In genomic region chr2:92183613-92184076, GRCm38 (mm10) we compare ENCODE assay signal across 8 mouse cellular contexts.
DNase-seq lines count a peak whose midpoint lies in the region; ATAC-seq and TF ChIP-seq lines count a peak whose summit lies in the region.

No protein-coding gene starts in this region.

- no peaks in the 10 kb centered on the region for H3K27me3 ChIP-seq in embryonic facial prominence, embryonic 12.5 days
- no peaks in the 10 kb centered on the region for H3K27me3 ChIP-seq in kidney, adult 2 months (replicated peaks; ENCODE audit: control insufficient read depth, insufficient read depth, low read length)
- H3K27me3 ChIP-seq in limb, embryonic 11.5 days (ENCODE audit: control insufficient read depth, insufficient read depth, low read length): no peaks in the 10 kb centered on the region
- no peaks in the 10 kb centered on the region for H3K27me3 ChIP-seq in midbrain, embryonic 13.5 days
- H3K27me3 ChIP-seq in small intestine, adult 2 months (ENCODE audit: control insufficient read depth, insufficient read depth, low read length): no peaks in the 10 kb centered on the region

- peak overlapping the region; percentile 90 for H3K9ac ChIP-seq in embryonic facial prominence, embryonic 12.5 days
- H3K9ac ChIP-seq in limb, embryonic 11.5 days (ENCODE audit: low read length): peak overlapping the region; percentile 91
- H3K9ac ChIP-seq in midbrain, embryonic 13.5 days (replicated peaks): peak overlapping the region; percentile 87

- peaks cover 24% of the 10 kb centered on the region for H3K4me1 ChIP-seq in embryonic facial prominence, embryonic 12.5 days
- H3K4me1 ChIP-seq in kidney, adult 2 months (ENCODE audit: control insufficient read depth, insufficient read depth, low read length): peaks cover 9% of the 10 kb centered on the region
- 0 out of 2 replicates have a peak, but pooled peaks cover 3% of the 10 kb centered on the region for H3K4me1 ChIP-seq in limb, embryonic 11.5 days (ENCODE audit: control insufficient read depth, insufficient read depth, low read length)
- peaks cover 36% of the 10 kb centered on the region for H3K4me1 ChIP-seq in midbrain, embryonic 13.5 days (replicated peaks)
- no peaks in the 10 kb centered on the region; the same call in 1 of the 2 replicates for H3K4me1 ChIP-seq in small intestine, adult 2 months (ENCODE audit: control insufficient read depth, insufficient read depth, insufficient read length, low read length)

- TF ChIP-seq POLR2A in kidney, adult 2 months (IDR thresholded peaks at IDR 0.05; ENCODE audit: low read depth, low read length): peak; percentile 79
- peak; percentile 88 for TF ChIP-seq POLR2A in small intestine, adult 2 months (IDR thresholded peaks at IDR 0.05; ENCODE audit: low read depth, low read length)

- peak overlapping the region; percentile 74 for H3K4me3 ChIP-seq in embryonic facial prominence, embryonic 12.5 days
- peak overlapping the region; percentile 100 for H3K4me3 ChIP-seq in kidney, adult 2 months (ENCODE audit: insufficient read depth, low read depth, low read length)
- peak overlapping the region; percentile 72 for H3K4me3 ChIP-seq in limb, embryonic 11.5 days (ENCODE audit: low read depth, low read length)
- H3K4me3 ChIP-seq in midbrain, embryonic 13.5 days (replicated peaks): peak overlapping the region; percentile 77
- H3K4me3 ChIP-seq in small intestine, adult 2 months (ENCODE audit: low read depth, low read length): peak overlapping the region; percentile 94

- no peak for TF ChIP-seq CTCF in kidney, adult 2 months (conservative IDR thresholded peaks at IDR 0.05; ENCODE audit: insufficient read depth, insufficient read length, low read depth, low read length)
- no peak for TF ChIP-seq CTCF in small intestine, adult 2 months (IDR thresholded peaks at IDR 0.05; ENCODE audit: extremely low read depth, insufficient read length, insufficient replicate concordance, low read depth, low read length)

- H3K4me2 ChIP-seq in embryonic facial prominence, embryonic 12.5 days (replicated peaks): peak overlapping the region; percentile 75
- H3K4me2 ChIP-seq in limb, embryonic 11.5 days (ENCODE audit: low read depth, severe bottlenecking): peak overlapping the region; percentile 81
- peak overlapping the region; percentile 85 for H3K4me2 ChIP-seq in midbrain, embryonic 13.5 days (replicated peaks)

- WGBS in embryonic facial prominence, embryonic 12.5 days: 0% methylated on average over 21 of the region's 40 CpGs
- WGBS in kidney, adult 2 months: 2% methylated on average over 35 of the region's 40 CpGs
- 0% methylated on average over 23 of the region's 40 CpGs for WGBS in limb, embryonic 11.5 days
- 3% methylated on average over 13 of the region's 40 CpGs for WGBS in midbrain, embryonic 13.5 days
- 0% methylated on average over 11 of the region's 40 CpGs for WGBS in small intestine, adult 2 months

- peak; percentile 86 for DNase-seq in 3T3-L1 (ENCODE audit: low read depth, low spot score)
- peak; percentile 95 to 96 for DNase-seq in adrenal gland, postnatal 36 days
- peak; percentile 94 to 95 for DNase-seq in heart, adult 18-20 months
- DNase-seq in kidney, adult 2 months: peak; percentile 95
- peak; percentile 94 for DNase-seq in limb, embryonic 11.5 days (ENCODE audit: low spot score)

- peak overlapping the region; percentile 100 for H3K27ac ChIP-seq in embryonic facial prominence, embryonic 12.5 days
- H3K27ac ChIP-seq in kidney, adult 2 months (ENCODE audit: insufficient read depth, low read depth, low read length): peak overlapping the region; percentile 94
- H3K27ac ChIP-seq in limb, embryonic 11.5 days (replicated peaks; ENCODE audit: low read depth, low read length): peak overlapping the region; percentile 99
- H3K27ac ChIP-seq in midbrain, embryonic 13.5 days: peak overlapping the region; percentile 100
- peak overlapping the region; percentile 90 for H3K27ac ChIP-seq in small intestine, adult 2 months (ENCODE audit: insufficient read depth, low read depth, low read length)

- no peaks in the 10 kb centered on the region for H3K9me3 ChIP-seq in embryonic facial prominence, embryonic 12.5 days
- H3K9me3 ChIP-seq in limb, embryonic 11.5 days (ENCODE audit: control insufficient read depth, low read length): no peaks in the 10 kb centered on the region
- H3K9me3 ChIP-seq in midbrain, embryonic 13.5 days: no peaks in the 10 kb centered on the region

- ATAC-seq in embryonic facial prominence, embryonic 12.5 days (ENCODE audit: insufficient number of reproducible peaks, insufficient read depth, low FRiP score, low TSS enrichment): peak; percentile 80
- ATAC-seq in limb, embryonic 11.5 days (ENCODE audit: insufficient number of reproducible peaks, low FRiP score, low TSS enrichment, low read depth): peak; percentile 78
- peak; percentile 86 for ATAC-seq in midbrain, embryonic 13.5 days

- H3K36me3 ChIP-seq in embryonic facial prominence, embryonic 12.5 days: no peaks in the 10 kb centered on the region
- no peaks in the 10 kb centered on the region for H3K36me3 ChIP-seq in kidney, adult 2 months (ENCODE audit: control insufficient read depth, insufficient read depth, low read length)
- H3K36me3 ChIP-seq in limb, embryonic 11.5 days (ENCODE audit: control insufficient read depth, insufficient read depth, low read length): no peaks in the 10 kb centered on the region
- H3K36me3 ChIP-seq in midbrain, embryonic 13.5 days: no peaks in the 10 kb centered on the region
- H3K36me3 ChIP-seq in small intestine, adult 2 months (ENCODE audit: control insufficient read depth, insufficient read depth, low read length): no peaks in the 10 kb centered on the region

Comparison
In these comparisons a context has a peak if more than half of its experiments do, and no peak if none do; other contexts are left out.
1. Peak in every context shown above with its lines: DNase-seq, ATAC-seq, H3K4me3 ChIP-seq and H3K27ac ChIP-seq.